Mouse (Mus musculus): ENCODE results near the gene Dynll2. TPM values are rescaled to one million over a fixed set of nuclear protein-coding genes. Genes with fewer than 3 reads are reported as not detected.

Dynll2 gene
- 100 to 1,000 TPM; 311 to 328 TPM for total RNA-seq (2021)

- peak; percentile 99 for DNase-seq
- intact Hi-C loops (cut with DNase I): no loop called here
Observed at GRCm38 (mm10) chr11:87986831-87987793, at the start of gene Dynll2. Gene Dynll2, minus strand, starts transcription at chr11:87987533.

- peak; percentile 18 for DNase-seq
- intact Hi-C loops (cut with DNase I): no loop called here
Observed at GRCm38 (mm10) chr11:88036761-88037251, 49.5 kb upstream of the Dynll2 start.

GRCm38 (mm10) chr11:88035970-88036369 lies 48.6 kb upstream of the Dynll2 start:
- DNase-seq: no peak
- intact Hi-C loops (cut with DNase I): no loop called here

- no peak for DNase-seq
- intact Hi-C loops (cut with DNase I): no loop called here
Observed at GRCm38 (mm10) chr11:88031753-88032152, 44.4 kb upstream of the Dynll2 start.

GRCm38 (mm10) chr11:88030836-88031235 lies 43.5 kb upstream of the Dynll2 start:
- intact Hi-C loops (cut with DNase I): no loop called here
- DNase-seq: no peak

GRCm38 (mm10) chr11:88030219-88030618 lies 42.9 kb upstream of the Dynll2 start:
- DNase-seq: no peak
- intact Hi-C loops (cut with DNase I): no loop called here

GRCm38 (mm10) chr11:88028193-88028684 lies 40.9 kb upstream of the Dynll2 start:
- intact Hi-C loops (cut with DNase I): no loop called here
- no peak for DNase-seq

- intact Hi-C loops (cut with DNase I): no loop called here
- peak; percentile 35 for DNase-seq
Observed at GRCm38 (mm10) chr11:88027391-88028035, 40.2 kb upstream of the Dynll2 start.

GRCm38 (mm10) chr11:88023933-88024332 lies 36.6 kb upstream of the Dynll2 start:
- intact Hi-C loops (cut with DNase I): no loop called here
- no peak for DNase-seq

- intact Hi-C loops (cut with DNase I): no loop called here
- DNase-seq: no peak
Observed at GRCm38 (mm10) chr11:88015795-88016194, 28.5 kb upstream of the Dynll2 start.

- intact Hi-C loops (cut with DNase I): no loop called here
- no peak for DNase-seq
Observed at GRCm38 (mm10) chr11:88015161-88015560, 27.8 kb upstream of the Dynll2 start.

GRCm38 (mm10) chr11:88013632-88014031 lies 26.3 kb upstream of the Dynll2 start:
- intact Hi-C loops (cut with DNase I): no loop called here
- DNase-seq: no peak

GRCm38 (mm10) chr11:88012621-88013244 lies 25.4 kb upstream of the Dynll2 start:
- intact Hi-C loops (cut with DNase I): no loop called here
- DNase-seq: no peak

GRCm38 (mm10) chr11:88011914-88012419 lies 24.6 kb upstream of the Dynll2 start:
- intact Hi-C loops (cut with DNase I): no loop called here
- DNase-seq: no peak

GRCm38 (mm10) chr11:88011208-88011913 lies 24.0 kb upstream of the Dynll2 start:
- intact Hi-C loops (cut with DNase I): no loop called here
- no peak for DNase-seq

GRCm38 (mm10) chr11:88009542-88010190 lies 22.3 kb upstream of the Dynll2 start:
- intact Hi-C loops (cut with DNase I): no loop called here

GRCm38 (mm10) chr11:88008641-88009040 lies 21.3 kb upstream of the Dynll2 start:
- intact Hi-C loops (cut with DNase I): no loop called here
- DNase-seq: no peak

More at GRCm38 (mm10) chr11:88009542-88010190, 22.3 kb upstream of the Dynll2 start:
- peak; percentile 76 for DNase-seq

- no peak for DNase-seq
- intact Hi-C loops (cut with DNase I): no loop called here
Observed at GRCm38 (mm10) chr11:88004123-88004522, 16.8 kb upstream of the Dynll2 start.

GRCm38 (mm10) chr11:88002738-88003137 lies 15.4 kb upstream of the Dynll2 start:
- DNase-seq: no peak
- intact Hi-C loops (cut with DNase I): no loop called here

GRCm38 (mm10) chr11:87999751-88000150 lies 12.4 kb upstream of the Dynll2 start:
- no peak for DNase-seq
- intact Hi-C loops (cut with DNase I): no loop called here
